Mouse (Mus musculus) stomach, postnatal 0 days (tissue): ENCODE results near the gene Scfd1.

ENCODE experiments used
- CTCF ChIP-seq: IDR thresholded peaks from 2 replicates; pipeline ENCODE4 v1.5.1; 2016; ENCODE audit warnings: antibody characterized with exemption, low read depth, mild to moderate bottlenecking, moderate library complexity
- EP300 ChIP-seq: optimal IDR thresholded peaks from 2 replicates; pipeline ENCODE3; 2016; ENCODE audit warnings: antibody characterized with exemption

DNA sequence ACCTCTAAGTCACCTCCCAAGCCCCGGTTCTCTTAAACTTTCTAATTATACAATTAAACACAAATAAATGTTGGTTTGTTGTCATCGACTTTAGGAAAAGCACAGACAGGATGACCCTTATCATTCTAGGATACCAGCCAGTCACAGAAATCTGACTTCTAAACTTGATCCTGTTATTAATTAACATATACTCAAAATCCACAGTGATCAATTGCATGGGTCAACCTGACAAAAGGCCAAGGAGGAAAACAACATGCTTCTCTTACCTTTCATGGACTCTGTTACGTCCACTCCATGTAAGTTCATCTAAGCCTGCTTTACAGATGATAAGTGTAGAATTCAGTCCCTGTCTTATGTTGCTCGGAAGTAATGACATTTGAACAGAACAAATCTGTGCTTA lies 93.6 kb downstream of the Scfd1 start:
- TF ChIP-seq CTCF (no peak), EP300 (no peak)
